Mouse (Mus musculus) MEL (cell line): ENCODE data around the gene Eif5a. TPM values are rescaled to one million over a fixed set of nuclear protein-coding genes. Genes with fewer than 3 reads are reported as not detected.
A peak's percentile ranks its signal among the peaks of the same experiment; 100 is the strongest.

Experiments
- DNase-seq: peaks from one replicate; pipeline ENCODE4 v3.0.0; 2011; ENCODE audit warnings: low read depth, low spot score
- H3K27ac ChIP-seq: 2 replicates; pipeline ENCODE4 v1.5.1; 2012; ENCODE audit warnings: low read depth, mild to moderate bottlenecking, control low read depth, low read length, moderate library complexity; ENCODE audit not compliant: control insufficient read depth
- H3K27me3 ChIP-seq, 2 experiments: fragments of 150-350 bp in 1 of 2; sonication (generic) in 1 of 2; 2 replicates each; pipeline ENCODE4 v1.6.1; 2012; ENCODE audit warnings: low read length in 2 of 2, mild to moderate bottlenecking in 2 of 2, improper control_type of control experiment in 1 of 2, moderate library complexity in 1 of 2; ENCODE audit not compliant: insufficient read depth in 2 of 2, control insufficient read depth in 1 of 2
- H3K36me3 ChIP-seq, 2 experiments: 2 replicates each; pipeline ENCODE4 v1.6.1; 2012 to 2014; ENCODE audit warnings: low read length in 2 of 2, improper control_type of control experiment in 1 of 2, inconsistent platforms in 1 of 2, mild to moderate bottlenecking in 1 of 2; ENCODE audit not compliant: insufficient read depth in 2 of 2, control insufficient read depth in 1 of 2
- H3K4me1 ChIP-seq, 2 experiments: fragments of 150-350 bp in 1 of 2; sonication (generic) in 1 of 2; 2 replicates each; pipeline ENCODE4 v1.6.1; 2012; ENCODE audit warnings: low read length in 2 of 2, improper control_type of control experiment in 1 of 2, mild to moderate bottlenecking in 1 of 2; ENCODE audit not compliant: insufficient read depth in 2 of 2, control insufficient read depth in 1 of 2
- H3K4me3 ChIP-seq, 2 experiments: fragments of 150-350 bp in 1 of 2; sonication (generic) in 1 of 2; 2 replicates each; pipeline ENCODE4 v1.5.1; 2012; ENCODE audit warnings: low read depth in 2 of 2, low read length in 2 of 2, mild to moderate bottlenecking in 2 of 2, moderate library complexity in 2 of 2, control low read depth in 1 of 2, improper control_type of control experiment in 1 of 2; ENCODE audit not compliant: control insufficient read depth in 1 of 2, insufficient read depth in 1 of 2
- H3K79me2 ChIP-seq: 2 replicates; pipeline ENCODE4 v1.6.1; 2012; ENCODE audit warnings: mild to moderate bottlenecking, low read length, moderate library complexity; ENCODE audit not compliant: control insufficient read depth, poor library complexity, insufficient read depth
- H3K9ac ChIP-seq: 2 replicates; pipeline ENCODE4 v1.6.1; 2012; ENCODE audit warnings: low read depth, mild to moderate bottlenecking, control low read depth, low read length, moderate library complexity; ENCODE audit not compliant: control insufficient read depth, poor library complexity, severe bottlenecking
- H3K9me3 ChIP-seq: fragments of 150-350 bp; sonication (generic); replicated peaks from 2 replicates; pipeline ENCODE4 v1.6.1; 2012; ENCODE audit warnings: mild to moderate bottlenecking, low read length, improper control_type of control experiment, moderate library complexity; ENCODE audit not compliant: insufficient read depth
- BHLHE40 ChIP-seq: IDR thresholded peaks from 2 replicates; pipeline ENCODE4 v1.6.1; 2012; ENCODE audit warnings: low read depth, mild to moderate bottlenecking, inconsistent platforms, low read length, improper control_type of control experiment, borderline replicate concordance
- CHD1 ChIP-seq: IDR thresholded peaks from 2 replicates; pipeline ENCODE4 v1.6.1; 2012; ENCODE audit warnings: low read depth, mild to moderate bottlenecking, inconsistent platforms, low read length, improper control_type of control experiment
- CHD2 ChIP-seq: IDR thresholded peaks from 2 replicates; pipeline ENCODE4 v1.6.1; 2011; ENCODE audit warnings: low read length, improper control_type of control experiment
- CTCF ChIP-seq, 3 experiments: IDR thresholded peaks in 2 of 3; conservative IDR thresholded peaks in 1 of 3; 2 replicates each; pipeline ENCODE4 v1.5.1; 2011 to 2012; ENCODE audit warnings: low read length in 3 of 3, low read depth in 2 of 3, mild to moderate bottlenecking in 2 of 3, improper control_type of control experiment in 1 of 3, inconsistent platforms in 1 of 3, mixed read lengths in 1 of 3, moderate library complexity in 1 of 3; ENCODE audit not compliant: control insufficient read depth in 1 of 3, insufficient read depth in 1 of 3, poor library complexity in 1 of 3, severe bottlenecking in 1 of 3
- E2F4 ChIP-seq: IDR thresholded peaks from 2 replicates; pipeline ENCODE4 v1.6.1; 2011; ENCODE audit warnings: low read depth, low read length, improper control_type of control experiment, borderline replicate concordance
- EP300 ChIP-seq, 2 experiments: IDR thresholded peaks; 2 replicates each; pipeline ENCODE4 v1.6.1; 2011; ENCODE audit warnings: improper control_type of control experiment in 2 of 2, low read length in 2 of 2, low read depth in 1 of 2, mild to moderate bottlenecking in 1 of 2
- ETS1 ChIP-seq: IDR thresholded peaks from 2 replicates; pipeline ENCODE4 v1.6.1; 2012; ENCODE audit warnings: low read depth, mild to moderate bottlenecking, inconsistent platforms, low read length, improper control_type of control experiment, moderate library complexity
- GABPA ChIP-seq: IDR thresholded peaks from 2 replicates; pipeline ENCODE4 v1.6.1; 2012; ENCODE audit warnings: low read depth, mild to moderate bottlenecking, inconsistent platforms, low read length, improper control_type of control experiment, moderate library complexity
- GATA1 ChIP-seq: IDR thresholded peaks from 2 replicates; pipeline ENCODE4 v1.6.1; 2011; ENCODE audit warnings: low read depth, low read length, improper control_type of control experiment
- HCFC1 ChIP-seq: IDR thresholded peaks from 2 replicates; pipeline ENCODE4 v1.6.1; 2012; ENCODE audit warnings: low read depth, mild to moderate bottlenecking, inconsistent platforms, low read length, improper control_type of control experiment, moderate library complexity
- JUND ChIP-seq: IDR thresholded peaks from 2 replicates; pipeline ENCODE4 v1.6.1; 2011; ENCODE audit warnings: low read depth, mild to moderate bottlenecking, improper control_type of control experiment, low read length
- KAT2A ChIP-seq: conservative IDR thresholded peaks from 2 replicates; pipeline ENCODE4 v1.6.1; 2012; ENCODE audit warnings: low read depth, low read length, improper control_type of control experiment, inconsistent platforms
- MAFK ChIP-seq: IDR thresholded peaks from 2 replicates; pipeline ENCODE4 v1.6.1; 2011; ENCODE audit warnings: low read depth, mild to moderate bottlenecking, low read length, improper control_type of control experiment, borderline replicate concordance
- MAX ChIP-seq: IDR thresholded peaks from 2 replicates; pipeline ENCODE4 v1.6.1; 2011; ENCODE audit warnings: low read length, improper control_type of control experiment
- MAZ ChIP-seq: IDR thresholded peaks from 2 replicates; pipeline ENCODE4 v1.6.1; 2012; ENCODE audit warnings: low read depth, mild to moderate bottlenecking, inconsistent platforms, low read length, improper control_type of control experiment
- MEF2A ChIP-seq: IDR thresholded peaks from 2 replicates; pipeline ENCODE4 v1.6.1; 2014; ENCODE audit warnings: low read depth, mild to moderate bottlenecking, inconsistent platforms, low read length, improper control_type of control experiment; ENCODE audit not compliant: poor library complexity, insufficient replicate concordance, severe bottlenecking; ENCODE audit errors: extremely low read depth
- MYB ChIP-seq: IDR thresholded peaks from 2 replicates; pipeline ENCODE4 v1.6.1; 2011; ENCODE audit warnings: mild to moderate bottlenecking, low read depth, low read length, improper control_type of control experiment
- MYC ChIP-seq: IDR thresholded peaks from 2 replicates; pipeline ENCODE4 v1.6.1; 2011; ENCODE audit warnings: low read depth, mild to moderate bottlenecking, low read length, improper control_type of control experiment, moderate library complexity
- NELFE ChIP-seq: IDR thresholded peaks from 2 replicates; pipeline ENCODE4 v1.6.1; 2011; ENCODE audit warnings: low read depth, low read length, improper control_type of control experiment
- NRF1 ChIP-seq: IDR thresholded peaks from 2 replicates; pipeline ENCODE4 v1.6.1; 2014; ENCODE audit warnings: low read depth, mild to moderate bottlenecking, inconsistent platforms, low read length, improper control_type of control experiment, moderate library complexity; ENCODE audit not compliant: poor library complexity, insufficient read depth, severe bottlenecking
- POLR2A ChIP-seq, 2 experiments: IDR thresholded peaks; 2 replicates each; pipeline ENCODE4 v1.6.1; 2011 to 2012; ENCODE audit warnings: low read length in 2 of 2, mild to moderate bottlenecking in 2 of 2, control low read depth in 1 of 2, improper control_type of control experiment in 1 of 2, low read depth in 1 of 2, moderate library complexity in 1 of 2; ENCODE audit not compliant: control insufficient read depth in 1 of 2, insufficient read depth in 1 of 2, poor library complexity in 1 of 2
- POLR2AphosphoS2 ChIP-seq: IDR thresholded peaks from 2 replicates; pipeline ENCODE4 v1.6.1; 2011; ENCODE audit warnings: low read length, improper control_type of control experiment
- POLR2AphosphoS5 ChIP-seq: IDR thresholded peaks from 2 replicates; pipeline ENCODE4 v1.6.1; 2012; ENCODE audit warnings: low read depth, borderline replicate concordance, mild to moderate bottlenecking, inconsistent platforms, low read length, moderate library complexity, mixed read lengths
- RCOR1 ChIP-seq: IDR thresholded peaks from 2 replicates; pipeline ENCODE4 v1.6.1; 2012; ENCODE audit warnings: low read depth, mild to moderate bottlenecking, inconsistent platforms, low read length, improper control_type of control experiment
- SIN3A ChIP-seq: IDR thresholded peaks from 2 replicates; pipeline ENCODE4 v1.6.1; 2012; ENCODE audit warnings: low read length, improper control_type of control experiment, inconsistent platforms
- SMC3 ChIP-seq: IDR thresholded peaks from 2 replicates; pipeline ENCODE4 v1.6.1; 2011; ENCODE audit warnings: low read depth, low read length, improper control_type of control experiment
- TAL1 ChIP-seq: IDR thresholded peaks from 2 replicates; pipeline ENCODE4 v1.6.1; 2012; ENCODE audit warnings: mild to moderate bottlenecking, inconsistent platforms, low read length, moderate library complexity, mixed read lengths
- TCF12 ChIP-seq: IDR thresholded peaks from 2 replicates; pipeline ENCODE4 v1.6.1; 2014; ENCODE audit warnings: low read depth, mild to moderate bottlenecking, inconsistent platforms, low read length, improper control_type of control experiment, moderate library complexity
- ZC3H11A ChIP-seq: IDR thresholded peaks from 2 replicates; pipeline ENCODE4 v1.6.1; 2012; ENCODE audit warnings: low read depth, mild to moderate bottlenecking, inconsistent platforms, low read length, improper control_type of control experiment
- ZKSCAN1 ChIP-seq: IDR thresholded peaks from 2 replicates; pipeline ENCODE4 v1.6.1; 2012; ENCODE audit warnings: low read depth, mild to moderate bottlenecking, inconsistent platforms, low read length, improper control_type of control experiment, moderate library complexity
- ZMIZ1 ChIP-seq: IDR thresholded peaks from 2 replicates; pipeline ENCODE4 v1.6.1; 2012; ENCODE audit warnings: low read depth, mild to moderate bottlenecking, inconsistent platforms, low read length, improper control_type of control experiment, moderate library complexity
- ZNF384 ChIP-seq: IDR thresholded peaks from 2 replicates; pipeline ENCODE4 v1.6.1; 2012; ENCODE audit warnings: low read depth, mild to moderate bottlenecking, inconsistent platforms, low read length, improper control_type of control experiment
- polyA plus RNA-seq, 2 experiments: library from polyadenylated mRNA; stranded (reverse) in 1 of 2; unstranded in 1 of 2; fragments of >175 nt in 1 of 2; fragments of >200 nt in 1 of 2; gene quantifications; 2 replicates each; pipeline versions ENCODE4 v1.2.1 to v1.2.4; 2012; ENCODE audit warnings: low replicate concordance in 2 of 2, low read depth in 1 of 2; ENCODE audit not compliant: insufficient read length in 2 of 2, insufficient read depth in 1 of 2, missing spikeins in 1 of 2
- total RNA-seq: library from RNA; depleted of rRNA; stranded (reverse); fragments of 300-350 nt; gene quantifications from 2 replicates; pipeline ENCODE4 v1.2.3, GENCODE M21; 2012

Eif5a gene
- total and polyA plus RNA-seq, 3 experiments = 1,272 to 3,185 (median 1,428) TPM

DNA sequence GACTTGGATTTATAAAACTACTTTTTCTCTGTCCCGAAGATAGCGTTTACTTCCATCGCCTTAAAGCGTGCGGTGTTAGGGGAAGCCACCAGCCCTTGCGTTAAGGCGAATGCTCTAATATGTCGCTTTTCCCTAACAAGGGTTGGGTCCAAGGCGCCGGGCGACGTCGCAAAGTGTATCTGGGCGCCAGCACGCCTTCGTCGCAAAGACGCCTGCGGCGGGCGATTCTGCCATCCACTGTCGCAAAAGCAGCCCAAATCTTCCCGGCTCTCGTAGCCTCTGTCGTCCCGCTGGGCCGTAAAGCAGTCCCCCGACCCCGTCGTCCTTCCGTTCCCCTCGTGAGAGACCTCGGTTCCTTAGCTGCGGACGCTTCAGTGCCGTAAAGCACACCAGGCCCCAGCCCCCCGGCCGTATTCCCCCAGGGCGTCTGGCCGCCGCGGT lies 20.3 kb downstream of the Eif5a start (continued):
- TF ChIP-seq ZMIZ1 (peak; percentile 12; the same call in 1 of the 2 replicates), CHD1 (peak; percentile 84; the same call in 1 of the 2 replicates), CHD2 (0 out of 2 replicates have a peak, but pooled peaks have one; percentile 16), E2F4 (peak; percentile 85)

DNA sequence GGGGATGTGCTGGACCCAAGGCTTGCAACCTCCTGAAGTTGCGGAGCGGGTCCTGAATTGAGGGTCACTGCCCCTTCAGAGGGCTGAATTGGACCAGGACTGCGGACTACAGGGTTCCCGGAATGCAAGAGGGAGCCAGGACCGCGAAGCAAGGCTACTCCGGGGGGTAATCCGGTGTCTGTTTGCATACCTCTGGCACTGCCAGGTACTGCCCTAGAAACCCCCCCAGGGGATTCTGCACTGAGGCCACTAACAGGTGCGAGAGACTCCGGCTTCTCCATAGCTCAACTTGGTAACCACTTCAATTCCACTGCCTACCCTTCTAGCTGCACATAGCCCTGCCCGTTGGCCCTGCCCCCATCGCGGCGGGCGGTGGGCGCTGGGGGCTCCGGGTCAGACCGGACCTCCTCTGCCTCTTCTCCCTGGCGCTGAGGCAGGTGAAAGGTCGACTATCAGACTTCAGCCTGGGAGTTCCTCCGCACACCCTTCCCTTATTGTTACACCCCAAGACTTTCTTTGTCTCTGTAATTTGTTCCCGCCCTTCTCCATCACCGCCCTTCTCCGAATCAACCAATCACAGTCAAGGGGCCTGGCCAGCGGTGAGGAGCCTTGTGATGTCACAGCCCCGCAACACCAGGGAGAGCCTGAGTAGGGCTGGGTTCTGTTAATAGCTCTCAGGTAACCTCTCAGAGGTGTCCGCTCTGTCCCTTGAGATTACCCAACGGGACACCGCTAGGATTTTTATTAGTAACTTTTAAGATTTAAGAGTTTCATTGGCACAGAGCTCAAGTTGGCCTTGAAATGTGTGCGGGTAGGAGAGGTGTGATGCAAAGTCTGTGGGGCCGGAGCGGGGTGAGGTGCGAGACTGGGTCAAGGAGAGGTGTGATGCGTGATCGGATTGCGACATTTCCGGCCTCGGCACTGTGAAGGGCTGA lies 21.0 kb downstream of the Eif5a start, which contains the start of the genes 2810408A11Rik and Neurl4:
2810408A11Rik (minus strand) TSS at position 517 of the 935 bp plus-strand sequence.
Neurl4 (plus strand) TSS at position 602 of the 935 bp plus-strand sequence.
- Histone ChIP-seq H3K4me3 (peak within 1 kb of the TSS; percentile 65 to 77), H3K9me3 (no peaks in the 10 kb centered on the region), H3K4me1 (peaks cover 0 to 13% of the 10 kb centered on the region in 2 experiments; a peak in 2 of 4 replicates), H3K79me2 (peaks cover 18% of the 10 kb centered on the region), H3K9ac (peak within 1 kb of the TSS; percentile 81), H3K27me3 (no peaks in the 10 kb centered on the region), H3K36me3 (peaks cover 3% of the 10 kb centered on the region in 2 experiments; a peak in 3 of 4 replicates), H3K27ac (peak within 1 kb of the TSS; percentile 95)
- peak; percentile 99 for DNase-seq
- TF ChIP-seq EP300 (IDR thresholded peaks at IDR 0.05; ENCODE audit: low read depth in 1 of 2, low read length in 2 of 2) (no peak), GATA1 (no peak), KAT2A (no peak; the same call in 1 of the 2 replicates), NRF1 (no peak), MYC (no peak; the same call in 1 of the 2 replicates), CTCF (IDR thresholded peaks at IDR 0.05 in 2 of 3, conservative IDR thresholded peaks at IDR 0.05 in 1 of 3; ENCODE audit: control insufficient read depth in 1 of 3, insufficient read depth in 1 of 3, low read depth in 2 of 3, low read length in 3 of 3, poor library complexity in 1 of 3, severe bottlenecking in 1 of 3) (no peak), ETS1 (peak; percentile 18; the same call in 1 of the 2 replicates), SIN3A (peak; percentile 8; the same call in 1 of the 2 replicates), E2F4 (no peak), MAFK (no peak), ZMIZ1 (peak; percentile 97), RCOR1 (0 out of 2 replicates have a peak, but pooled peaks have one; percentile 27), CHD2 (no peak), JUND (no peak; the same call in 1 of the 2 replicates), SMC3 (no peak), HCFC1 (no peak), MYB (no peak), POLR2AphosphoS2 (peak; percentile 99), POLR2A (IDR thresholded peaks at IDR 0.05; ENCODE audit: control insufficient read depth in 1 of 2, insufficient read depth in 1 of 2, low read depth in 1 of 2, low read length in 2 of 2, poor library complexity in 1 of 2) (peak; percentile 92 to 99), ZNF384 (no peak), ZC3H11A (no peak), MEF2A (no peak), CHD1 (peak; percentile 98), BHLHE40 (no peak), NELFE (peak; percentile 98), ZKSCAN1 (no peak), TAL1 (no peak), TCF12 (peak; percentile 75), GABPA (no peak), MAZ (no peak), POLR2AphosphoS5 (no peak), MAX (no peak; the same call in 1 of the 2 replicates)
